Mouse (Mus musculus) gastrocnemius, postnatal 4 days (tissue): ENCODE data around the gene Gm45717. TPM values are rescaled to one million over a fixed set of nuclear protein-coding genes. Genes with fewer than 3 reads are reported as not detected.

ENCODE experiments used
- DNase-seq, 2 experiments: peaks; one replicate each; pipeline ENCODE4 v3.0.0; 2021 to 2022; ENCODE audit warnings: low spot score in 2 of 2, mixed read lengths in 2 of 2
- total RNA-seq, 2 experiments: library from RNA; stranded (reverse); gene quantifications; 2 replicates each; pipeline ENCODE4 v1.2.3; 2021

Gene Gm45717
- total RNA-seq, 2 experiments from 2014 or later = not detected

GRCm38 (mm10) chr7:140908181-140908580 lies 47.6 kb downstream of the Gm45717 start:
- no peak for DNase-seq

GRCm38 (mm10) chr7:140907697-140908096 lies 48.0 kb downstream of the Gm45717 start:
- no peak for DNase-seq

GRCm38 (mm10) chr7:140907131-140907530 lies 48.6 kb downstream of the Gm45717 start:
- no peak for DNase-seq

GRCm38 (mm10) chr7:140905642-140906081 lies 50.1 kb downstream of the Gm45717 start:
- no peak for DNase-seq

- DNase-seq = peak; percentile 67 to 75
These were observed 52.5 kb downstream of the Gm45717 start for GRCm38 (mm10) chr7:140903212-140903611.

- no peak for DNase-seq
These were observed 53.5 kb downstream of the Gm45717 start for GRCm38 (mm10) chr7:140902036-140902875.

- DNase-seq = peak in 1 of 2 experiments; percentile 40
These were observed 55.5 kb downstream of the Gm45717 start, which contains the start of gene Cox8b for GRCm38 (mm10) chr7:140900220-140900619. Gene Cox8b, minus strand, starts transcription at chr7:140900446.

Other genes with a start within 250 kb of the Gm45717 start
- gene Cyp2e1, start 192.2 kb downstream of the Gm45717 start, total RNA-seq = 1 to 10 TPM in 1 of 2 experiments, under 1 TPM in 1; 0.54 to 3.6 TPM
- not detected for gene Syce1, start 168.1 kb downstream of the Gm45717 start, total RNA-seq
- under 1 TPM in 1 of 2 experiments, not detected in 1; 0.07 TPM for gene Zfp941, start 133.8 kb downstream of the Gm45717 start, total RNA-seq
- under 1 TPM in 1 of 2 experiments, not detected in 1; 0.44 TPM for gene Urah, start 120.9 kb downstream of the Gm45717 start, total RNA-seq
- not detected for gene Scgb1c1, start 110.4 kb downstream of the Gm45717 start, total RNA-seq
- gene Odf3, start 108.1 kb downstream of the Gm45717 start, total RNA-seq = not detected
- not detected for gene Gm45785, start 99.6 kb downstream of the Gm45717 start, total RNA-seq
- gene Ric8a, start 99.0 kb downstream of the Gm45717 start, total RNA-seq = 10 to 100 TPM; 35.4 to 40.9 TPM
- gene Bet1l, start 98.4 kb downstream of the Gm45717 start, total RNA-seq = 10 to 100 TPM; 23.7 to 24.5 TPM
- gene Psmd13, start 74.0 kb downstream of the Gm45717 start, total RNA-seq = 100 to 1,000 TPM; 120 to 129 TPM
- gene Sirt3, start 73.6 kb downstream of the Gm45717 start, total RNA-seq = 10 to 100 TPM; 16.4 to 18.9 TPM
- 100 to 1,000 TPM; 754 to 792 TPM for gene Cox8b, start 55.5 kb downstream of the Gm45717 start, total RNA-seq
- under 1 TPM in 1 of 2 experiments, not detected in 1; 0.08 TPM for gene Nlrp6, start 35.0 kb downstream of the Gm45717 start, total RNA-seq
- gene Pgghg, start 14.5 kb downstream of the Gm45717 start, total RNA-seq = 10 to 100 TPM; 15.8 to 16.6 TPM
- 1 to 10 TPM; 2.0 to 2.4 TPM for gene Ifitm5, start 5.6 kb downstream of the Gm45717 start, total RNA-seq
- gene Ifitm2, start 50 bp upstream of the Gm45717 start, total RNA-seq = 100 to 1,000 TPM; 238 to 274 TPM
- 1 to 10 TPM; 4.9 to 8.2 TPM for gene Ifitm1, start 11.3 kb upstream of the Gm45717 start, total RNA-seq
- gene Ifitm3, start 54.8 kb upstream of the Gm45717 start, total RNA-seq = 10 to 100 TPM; 75.0 to 79.2 TPM
- gene Ifitm6, start 62.0 kb upstream of the Gm45717 start, total RNA-seq = 1 to 10 TPM in 1 of 2 experiments, not detected in 1; 1.2 TPM
- not detected for gene Gm17387, start 73.2 kb upstream of the Gm45717 start, total RNA-seq
- under 1 TPM; 0.22 to 0.62 TPM for gene B4galnt4, start 105.2 kb upstream of the Gm45717 start, total RNA-seq
- gene Pkp3, start 122.3 kb upstream of the Gm45717 start, total RNA-seq = under 1 TPM; 0.25 to 0.54 TPM
- gene Sigirr, start 144.6 kb upstream of the Gm45717 start, total RNA-seq = 1 to 10 TPM; 2.9 to 3.7 TPM
- not detected for gene Ano9, start 161.9 kb upstream of the Gm45717 start, total RNA-seq
- gene Ptdss2, start 166.4 kb upstream of the Gm45717 start, total RNA-seq = 10 to 100 TPM; 22.6 to 29.0 TPM
- 10 to 100 TPM; 64.5 to 79.3 TPM for gene Rnh1, start 216.9 kb upstream of the Gm45717 start, total RNA-seq
- gene Hras, start 238.1 kb upstream of the Gm45717 start, total RNA-seq = 100 to 1,000 TPM; 166 to 193 TPM
- gene Lrrc56, start 238.2 kb upstream of the Gm45717 start, total RNA-seq = 1 to 10 TPM; 4.9 to 5.2 TPM